8 mouse cellular contexts compared by ENCODE assay signal in the genomic region with DNA sequence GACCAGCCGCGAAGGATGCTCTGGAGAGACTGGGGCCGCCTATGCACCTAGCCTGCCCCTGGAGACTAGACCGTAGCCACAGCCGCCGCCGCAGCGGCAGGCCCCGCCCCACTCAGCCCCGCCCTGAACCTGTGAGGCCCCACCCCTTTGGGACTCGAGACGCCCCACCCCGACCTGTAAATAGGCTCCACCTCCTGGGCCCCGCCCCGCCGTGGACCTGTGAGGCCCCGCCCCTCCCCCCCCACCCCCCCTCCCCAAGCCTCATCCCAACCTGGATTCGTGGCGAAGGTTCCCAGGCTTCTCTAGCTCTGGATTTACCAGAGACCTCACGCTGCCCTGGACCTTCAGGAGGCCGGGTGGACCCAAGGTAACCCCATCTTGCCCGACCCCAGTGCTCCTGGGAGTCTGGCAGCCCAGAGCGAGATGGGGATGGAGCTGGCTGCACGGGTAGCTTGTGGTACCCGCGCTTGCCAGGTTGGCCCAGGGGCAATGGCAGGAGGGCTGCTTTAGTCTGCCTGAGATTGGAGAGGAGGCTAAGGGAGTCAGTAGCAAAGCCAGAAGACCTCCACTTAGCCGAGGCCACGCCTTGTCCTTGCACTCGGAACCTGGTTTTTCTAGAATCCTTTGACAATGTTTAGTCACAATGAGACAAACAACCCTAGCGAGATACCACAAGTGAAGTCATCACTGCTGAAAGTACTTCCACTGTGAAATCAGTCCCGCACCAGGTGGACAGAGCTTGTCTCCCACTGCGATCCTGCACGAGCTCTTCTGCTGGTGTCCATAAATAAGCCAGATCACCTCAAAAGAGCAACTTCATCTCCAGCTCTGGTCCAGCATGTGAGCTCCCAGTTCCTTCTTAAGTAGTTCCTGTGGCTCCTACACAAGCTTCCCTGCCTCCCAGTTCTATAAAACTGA.
DNase-seq lines count a peak whose midpoint lies in the region; ATAC-seq lines count a peak whose summit lies in the region.

No protein-coding gene starts in this region.

- ATAC-seq in embryonic facial prominence, embryonic 13.5 days (ENCODE audit: insufficient number of reproducible peaks, insufficient read depth, low FRiP score, low TSS enrichment, low read depth): peak; percentile 80
- peak; percentile 94 for ATAC-seq in kidney, embryonic 16.5 days (ENCODE audit: low FRiP score, low TSS enrichment)
- ATAC-seq in neural tube, embryonic 13.5 days (ENCODE audit: low read depth): peak; percentile 96

- peak; percentile 15 for DNase-seq in gastrocnemius, postnatal 14 days
- no peak for DNase-seq in gastrocnemius, postnatal 36 days
- DNase-seq in adrenal gland, postnatal 25 days: peak; percentile 40
- DNase-seq in lung, adult 18-20 months: peak; percentile 4 to 31
- DNase-seq in thymus, postnatal 36 days: peak; percentile 30 to 40

- peak overlapping the region; percentile 48 for H3K4me3 ChIP-seq in embryonic facial prominence, embryonic 13.5 days
- peak overlapping the region; percentile 47 for H3K4me3 ChIP-seq in kidney, embryonic 16.5 days (ENCODE audit: low read length)
- H3K4me3 ChIP-seq in neural tube, embryonic 13.5 days: peak overlapping the region; percentile 55

- WGBS in embryonic facial prominence, embryonic 13.5 days: 11% methylated on average over 33 of the region's 33 CpGs
- WGBS in kidney, embryonic 16.5 days: 13% methylated on average over 28 of the region's 33 CpGs
- WGBS in neural tube, embryonic 13.5 days: 15% methylated on average over 26 of the region's 33 CpGs

- peaks cover 7% of the 10 kb centered on the region; the same call in 1 of the 2 replicates for H3K27me3 ChIP-seq in embryonic facial prominence, embryonic 13.5 days
- H3K27me3 ChIP-seq in kidney, embryonic 16.5 days (ENCODE audit: insufficient read depth, low read length): no peaks in the 10 kb centered on the region; the same call in 1 of the 2 replicates
- H3K27me3 ChIP-seq in neural tube, embryonic 13.5 days: no peaks in the 10 kb centered on the region

- peak overlapping the region; percentile 86 for H3K4me2 ChIP-seq in embryonic facial prominence, embryonic 13.5 days
- peak overlapping the region; percentile 85 for H3K4me2 ChIP-seq in kidney, embryonic 16.5 days (replicated peaks; ENCODE audit: low read depth, low read length)
- H3K4me2 ChIP-seq in neural tube, embryonic 13.5 days: peak overlapping the region; percentile 73

- intact Hi-C loops in gastrocnemius, postnatal 14 days (cut with DNase I; ENCODE audit: low total_unique reads): no loop called here
- intact Hi-C loops in gastrocnemius, postnatal 36 days (cut with DNase I): no loop called here

- no peak overlapping the region for H3K27ac ChIP-seq in embryonic facial prominence, embryonic 13.5 days
- H3K27ac ChIP-seq in kidney, embryonic 16.5 days (ENCODE audit: low read length): no peak overlapping the region
- H3K27ac ChIP-seq in neural tube, embryonic 13.5 days (replicated peaks): peak overlapping the region; percentile 61; the same call in 1 of the 2 replicates

- H3K36me3 ChIP-seq in embryonic facial prominence, embryonic 13.5 days: no peaks in the 10 kb centered on the region
- H3K36me3 ChIP-seq in kidney, embryonic 16.5 days (ENCODE audit: insufficient read depth, low read length): no peaks in the 10 kb centered on the region
- no peaks in the 10 kb centered on the region for H3K36me3 ChIP-seq in neural tube, embryonic 13.5 days

- no peaks in the 10 kb centered on the region for H3K9me3 ChIP-seq in embryonic facial prominence, embryonic 13.5 days
- H3K9me3 ChIP-seq in kidney, embryonic 16.5 days (ENCODE audit: low read length): no peaks in the 10 kb centered on the region
- H3K9me3 ChIP-seq in neural tube, embryonic 13.5 days: no peaks in the 10 kb centered on the region

- peak overlapping the region; percentile 65; the same call in 1 of the 2 replicates for H3K9ac ChIP-seq in embryonic facial prominence, embryonic 13.5 days
- peak overlapping the region; percentile 49 for H3K9ac ChIP-seq in kidney, embryonic 16.5 days (replicated peaks; ENCODE audit: low read length)
- peak overlapping the region; percentile 78 for H3K9ac ChIP-seq in neural tube, embryonic 13.5 days

- peaks cover 6% of the 10 kb centered on the region for H3K4me1 ChIP-seq in embryonic facial prominence, embryonic 13.5 days
- peaks cover 8% of the 10 kb centered on the region for H3K4me1 ChIP-seq in kidney, embryonic 16.5 days (ENCODE audit: insufficient read depth, low read length)
- H3K4me1 ChIP-seq in neural tube, embryonic 13.5 days (replicated peaks): peaks cover 25% of the 10 kb centered on the region

Comparison
In these comparisons a context has a peak if more than half of its experiments do, and no peak if none do; other contexts are left out.
1. DNase-seq: peak in gastrocnemius, postnatal 14 days (single experiment), adrenal gland, postnatal 25 days (single experiment), lung, adult 18-20 months (2 of 2) and thymus, postnatal 36 days (2 of 2); none in gastrocnemius, postnatal 36 days (0 of 2).
2. Peak in every context shown above with its lines, with median percentiles within 50 percentile points of each other: ATAC-seq, H3K4me2 ChIP-seq, H3K4me3 ChIP-seq and H3K9ac ChIP-seq.